Mouse (Mus musculus) bone marrow macrophage, adult 2 months (primary cell): ENCODE results near the gene Fgfr2. TPM values are rescaled to one million over a fixed set of nuclear protein-coding genes. Genes with fewer than 3 reads are reported as not detected.

Experiments used
- H3K27ac ChIP-seq: 2 replicates; pipeline ENCODE4 v1.5.1; 2012; ENCODE audit warnings: low read depth, low read length; ENCODE audit not compliant: insufficient read depth
- H3K4me1 ChIP-seq: 2 replicates; pipeline ENCODE4 v1.6.1; 2012; ENCODE audit warnings: low read length; ENCODE audit not compliant: control insufficient read depth, insufficient read depth
- H3K4me3 ChIP-seq: 2 replicates; pipeline ENCODE4 v1.5.1; 2012; ENCODE audit warnings: mild to moderate bottlenecking, low read length, moderate library complexity; ENCODE audit not compliant: insufficient read depth
- CTCF ChIP-seq: IDR thresholded peaks from 2 replicates; pipeline ENCODE4 v1.5.1; 2012; ENCODE audit warnings: low read depth, mild to moderate bottlenecking, low read length, moderate library complexity
- POLR2A ChIP-seq: IDR thresholded peaks from 2 replicates; pipeline ENCODE4 v1.6.1; 2012; ENCODE audit warnings: mild to moderate bottlenecking, low read depth, low read length, borderline replicate concordance
- polyA plus RNA-seq: library from polyadenylated mRNA; stranded (reverse); fragments of >200 nt; gene quantifications from 2 replicates; pipeline ENCODE4 v1.2.4, GENCODE M21; 2012; ENCODE audit not compliant: missing spikeins, insufficient read depth, insufficient read length

Gene Fgfr2
- polyA plus RNA-seq, 1 experiment: 0.27 TPM

GRCm38 (mm10) chr7:133053757-133054156 lies 69.4 kb downstream of the Fgfr2 start:
- no peak for TF ChIP-seq POLR2A
- no peak for TF ChIP-seq CTCF
- Histone ChIP-seq H3K4me3 (no peak overlapping the region), H3K27ac (peak overlapping the region; percentile 87; the same call in 1 of the 2 replicates), H3K4me1 (peaks cover 61% of the 10 kb centered on the region)

DNA sequence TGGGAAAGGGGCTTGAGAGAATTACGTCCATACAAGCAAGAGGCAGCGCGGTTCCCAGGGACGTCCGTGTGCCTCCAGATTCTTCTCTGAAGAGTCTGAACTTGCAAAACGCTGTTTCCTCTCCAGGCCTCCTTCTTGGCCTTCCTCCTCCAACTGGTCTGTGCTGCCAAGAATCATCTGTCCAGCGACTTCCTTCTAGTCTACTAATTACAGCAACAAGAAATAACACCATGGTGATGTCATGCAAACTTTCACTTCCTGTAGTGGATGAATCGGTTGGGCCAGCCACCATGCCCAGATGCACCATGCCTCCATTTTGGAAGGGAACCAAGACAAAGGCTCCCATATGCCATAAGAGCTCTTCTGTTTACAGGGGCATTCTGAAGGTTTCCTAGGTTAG lies 70.3 kb downstream of the Fgfr2 start:
- peaks cover 59% of the 10 kb centered on the region for H3K4me1 ChIP-seq
- H3K4me3 ChIP-seq: peak overlapping the region; percentile 49
- TF ChIP-seq POLR2A: no peak
- H3K27ac ChIP-seq: peak overlapping the region; percentile 96

- TF ChIP-seq CTCF: no peak
- TF ChIP-seq POLR2A: no peak
- Histone ChIP-seq H3K4me1 (peaks cover 65% of the 10 kb centered on the region), H3K4me3 (no peak overlapping the region), H3K27ac (no peak overlapping the region)
Observed at GRCm38 (mm10) chr7:133050681-133051080, 72.5 kb downstream of the Fgfr2 start.

- H3K27ac ChIP-seq: peak overlapping the region; percentile 85
- no peak overlapping the region for H3K4me3 ChIP-seq
- TF ChIP-seq POLR2A (no peak), CTCF (no peak)
Observed at GRCm38 (mm10) chr7:133048085-133048630, 75.0 kb downstream of the Fgfr2 start.

GRCm38 (mm10) chr7:133047287-133047686 lies 75.9 kb downstream of the Fgfr2 start:
- H3K27ac ChIP-seq: peak overlapping the region; percentile 85
- H3K4me3 ChIP-seq: peak overlapping the region; percentile 20; the same call in 1 of the 2 replicates

More at GRCm38 (mm10) chr7:133048085-133048630, 75.0 kb downstream of the Fgfr2 start:
- H3K4me1 ChIP-seq: peaks cover 61% of the 10 kb centered on the region

DNA sequence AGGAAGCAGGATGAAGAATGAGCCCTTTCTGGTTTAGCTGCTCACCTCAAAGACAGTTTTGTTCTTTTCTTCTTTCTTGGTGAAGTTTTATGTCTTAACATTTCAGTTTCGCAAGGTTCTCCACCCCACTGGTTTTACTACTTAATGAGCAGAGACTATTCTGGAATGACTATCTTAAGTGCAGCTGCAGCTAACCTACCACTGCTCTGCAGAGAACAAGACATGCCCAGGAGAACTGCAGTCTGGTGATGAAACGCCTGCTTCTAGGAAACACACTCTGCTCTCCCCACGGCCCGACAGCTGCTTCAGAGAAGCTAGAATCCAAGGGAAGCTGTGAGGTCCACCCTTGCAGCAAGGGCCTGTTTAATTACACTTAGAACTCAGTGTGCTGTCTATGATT lies 78.4 kb downstream of the Fgfr2 start:
- no peak for TF ChIP-seq CTCF
- no peak for TF ChIP-seq POLR2A
- H3K4me3 ChIP-seq: no peak overlapping the region
- peaks cover 35% of the 10 kb centered on the region for H3K4me1 ChIP-seq
- H3K27ac ChIP-seq: no peak overlapping the region

More at GRCm38 (mm10) chr7:133047287-133047686, 75.9 kb downstream of the Fgfr2 start:
- peaks cover 57% of the 10 kb centered on the region for H3K4me1 ChIP-seq
- TF ChIP-seq CTCF: peak; percentile 39
- no peak for TF ChIP-seq POLR2A

- H3K4me1 ChIP-seq: peaks cover 30% of the 10 kb centered on the region
- H3K4me3 ChIP-seq: no peak overlapping the region
- TF ChIP-seq POLR2A (no peak), CTCF (no peak)
- H3K27ac ChIP-seq: no peak overlapping the region
Observed at GRCm38 (mm10) chr7:133041784-133042183, 81.4 kb downstream of the Fgfr2 start.

GRCm38 (mm10) chr7:133040688-133041345 lies 82.3 kb downstream of the Fgfr2 start:
- Histone ChIP-seq H3K27ac (no peak overlapping the region), H3K4me3 (no peak overlapping the region), H3K4me1 (peaks cover 21% of the 10 kb centered on the region)
- TF ChIP-seq POLR2A (no peak), CTCF (no peak)

DNA sequence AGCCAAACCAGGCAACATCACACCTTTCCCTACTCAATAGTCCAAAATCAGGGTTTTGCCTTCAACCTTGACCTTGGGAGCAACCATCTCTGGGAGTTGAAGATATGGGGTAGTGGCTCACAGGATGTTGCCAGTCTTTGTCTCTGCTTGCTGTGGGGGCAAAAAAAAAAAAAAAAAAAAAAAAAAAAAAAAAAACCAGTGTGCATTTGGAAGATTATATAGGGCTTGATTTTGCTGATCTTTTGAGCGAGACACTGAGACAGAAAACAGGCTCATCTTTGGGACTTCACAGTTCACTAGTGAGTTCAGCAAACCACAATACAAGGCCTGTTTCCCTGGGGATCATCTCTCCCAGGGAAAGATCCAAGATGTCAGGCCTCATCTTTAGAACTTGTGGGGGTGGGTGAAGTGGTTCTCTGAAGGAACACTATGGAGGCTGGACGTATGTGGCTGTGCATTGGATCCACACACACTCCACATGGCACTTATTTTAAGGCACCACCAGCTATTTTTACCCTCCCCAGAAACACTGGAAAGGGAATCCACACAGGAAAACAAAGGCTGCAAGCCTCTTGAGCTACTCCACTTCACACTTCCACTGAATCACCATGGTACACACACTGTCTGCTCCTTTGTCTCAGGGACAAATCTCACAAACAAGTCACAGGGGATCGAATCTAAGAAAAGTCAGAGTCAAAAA lies 83.4 kb downstream of the Fgfr2 start:
- TF ChIP-seq POLR2A (no peak), CTCF (no peak)
- Histone ChIP-seq H3K4me3 (no peak overlapping the region), H3K27ac (no peak overlapping the region), H3K4me1 (peaks cover 18% of the 10 kb centered on the region)

DNA sequence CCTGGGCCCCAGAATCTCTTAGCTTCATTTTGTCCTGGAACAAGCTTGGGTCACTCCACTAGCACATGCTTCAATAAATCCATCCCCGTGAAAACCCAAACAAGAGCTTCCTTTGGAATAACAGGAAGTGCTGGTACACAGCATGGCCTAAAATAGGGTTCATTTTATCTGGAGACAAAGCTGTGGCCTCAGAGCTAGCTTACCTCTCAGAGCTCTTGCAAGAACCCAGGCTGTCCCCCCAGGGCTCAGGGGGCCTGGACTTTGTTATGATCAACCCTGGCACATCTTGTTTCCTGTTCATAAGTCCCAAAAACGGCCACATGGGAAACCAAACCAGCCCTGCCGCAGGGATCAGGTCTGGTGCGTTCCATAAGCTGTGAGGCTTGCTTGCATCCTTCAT lies 85.5 kb downstream of the Fgfr2 start:
- TF ChIP-seq POLR2A (no peak), CTCF (no peak)
- Histone ChIP-seq H3K4me1 (peaks cover 15% of the 10 kb centered on the region), H3K27ac (no peak overlapping the region), H3K4me3 (no peak overlapping the region)
